Mouse (Mus musculus) liver, embryonic 14.5 days (tissue): ENCODE data around the gene Mex3a.

ENCODE experiments used
- CTCF ChIP-seq: IDR thresholded peaks from 2 replicates; pipeline ENCODE4 v1.5.1; 2016; ENCODE audit warnings: antibody characterized with exemption, low read depth, control low read depth
- EP300 ChIP-seq: IDR thresholded peaks from 2 replicates; pipeline ENCODE4 v1.6.1; 2016; ENCODE audit warnings: antibody characterized with exemption, low read depth

- TF ChIP-seq CTCF (no peak), EP300 (no peak)
Measured at GRCm38 (mm10) chr3:88544955-88545591, 12.9 kb downstream of the Mex3a start.
